Mouse (Mus musculus): ENCODE data around the gene Usp17lc. TPM values are rescaled to one million over a fixed set of nuclear protein-coding genes. Genes with fewer than 3 reads are reported as not detected.

Gene Usp17lc
- total and polyA plus RNA-seq, 2 experiments from 2014 or later = not detected

- Histone ChIP-seq H3K27ac (no peak overlapping the region), H3K36me3 (ENCODE audit: insufficient read depth, low read length) (no peaks in the 10 kb centered on the region), H3K4me3 (ENCODE audit: low read length) (no peak overlapping the region), H3K4me1 (ENCODE audit: insufficient read depth, low read length) (no peaks in the 10 kb centered on the region), H3K9ac (replicated peaks; ENCODE audit: low read length) (no peak overlapping the region), H3K4me2 (ENCODE audit: low read depth, low read length) (no peak overlapping the region), H3K27me3 (ENCODE audit: insufficient read depth, low read length) (no peaks in the 10 kb centered on the region), H3K9me3 (ENCODE audit: low read length) (no peaks in the 10 kb centered on the region)
- 87% methylated on average over 5 of the region's 5 CpGs for WGBS
- no peak for ATAC-seq
- TF ChIP-seq CTCF (IDR thresholded peaks at IDR 0.05; ENCODE audit: low read depth) = no peak
- DNase-seq (ENCODE audit: low spot score) = no peak
Observed at GRCm38 (mm10) chr7:103460590-103460989, 45.7 kb downstream of the Usp17lc start.

Small RNA genes within 50 kb of the gene (microRNA-seq; reads per million reads assigned to microRNA genes)
- 0 reads per million in 2 experiments for gene Gm25774

Other genes with a start within 250 kb of the Usp17lc start
- not detected in 2 replicates for gene Olfr591, start 236.7 kb upstream of the Usp17lc start, total RNA-seq (2014; rRNA removed)
- not detected in 2 replicates for gene Olfr591, start 236.7 kb upstream of the Usp17lc start, polyA plus RNA-seq (2015; fragmentation: Nextera tagmentation; extraction: Ambion mirVana)
- gene Olfr592, start 230.3 kb upstream of the Usp17lc start, total RNA-seq (2014; rRNA removed) = not detected in 2 replicates
- gene Olfr592, start 230.3 kb upstream of the Usp17lc start, polyA plus RNA-seq (2015; fragmentation: Nextera tagmentation; extraction: Ambion mirVana) = not detected in 2 replicates
- not detected in 2 replicates for gene Olfr593, start 203.2 kb upstream of the Usp17lc start, total RNA-seq (2014; rRNA removed)
- gene Olfr593, start 203.2 kb upstream of the Usp17lc start, polyA plus RNA-seq (2015; fragmentation: Nextera tagmentation; extraction: Ambion mirVana) = not detected in 2 replicates
- not detected in 2 replicates for gene Olfr594, start 198.1 kb upstream of the Usp17lc start, total RNA-seq (2014; rRNA removed)
- not detected in 2 replicates for gene Olfr594, start 198.1 kb upstream of the Usp17lc start, polyA plus RNA-seq (2015; fragmentation: Nextera tagmentation; extraction: Ambion mirVana)
- gene Usp17ld, start 162.6 kb upstream of the Usp17lc start, total RNA-seq (2014; rRNA removed) = not detected in 2 replicates
- gene Usp17ld, start 162.6 kb upstream of the Usp17lc start, polyA plus RNA-seq (2015; fragmentation: Nextera tagmentation; extraction: Ambion mirVana) = not detected in 2 replicates
- not detected in 2 replicates for gene Olfr596, start 109.4 kb upstream of the Usp17lc start, total RNA-seq (2014; rRNA removed)
- gene Olfr596, start 109.4 kb upstream of the Usp17lc start, polyA plus RNA-seq (2015; fragmentation: Nextera tagmentation; extraction: Ambion mirVana) = not detected in 2 replicates
- gene Olfr597, start 98.8 kb upstream of the Usp17lc start, total RNA-seq (2014; rRNA removed) = not detected in 2 replicates
- gene Olfr597, start 98.8 kb upstream of the Usp17lc start, polyA plus RNA-seq (2015; fragmentation: Nextera tagmentation; extraction: Ambion mirVana) = not detected in 2 replicates
- gene Olfr598, start 91.5 kb upstream of the Usp17lc start, total RNA-seq (2014; rRNA removed) = not detected in 2 replicates
- not detected in 2 replicates for gene Olfr598, start 91.5 kb upstream of the Usp17lc start, polyA plus RNA-seq (2015; fragmentation: Nextera tagmentation; extraction: Ambion mirVana)
- not detected in 2 replicates for gene Olfr599, start 79.2 kb upstream of the Usp17lc start, total RNA-seq (2014; rRNA removed)
- not detected in 2 replicates for gene Olfr599, start 79.2 kb upstream of the Usp17lc start, polyA plus RNA-seq (2015; fragmentation: Nextera tagmentation; extraction: Ambion mirVana)
- gene Olfr600, start 65.4 kb upstream of the Usp17lc start, total RNA-seq (2014; rRNA removed) = not detected in 2 replicates
- gene Olfr600, start 65.4 kb upstream of the Usp17lc start, polyA plus RNA-seq (2015; fragmentation: Nextera tagmentation; extraction: Ambion mirVana) = not detected in 2 replicates
- gene Olfr601, start 52.4 kb upstream of the Usp17lc start, total RNA-seq (2014; rRNA removed) = not detected in 2 replicates
- not detected in 2 replicates for gene Olfr601, start 52.4 kb upstream of the Usp17lc start, polyA plus RNA-seq (2015; fragmentation: Nextera tagmentation; extraction: Ambion mirVana)
- gene Olfr603, start 28.9 kb upstream of the Usp17lc start, total RNA-seq (2014; rRNA removed) = not detected in 2 replicates
- not detected in 2 replicates for gene Olfr603, start 28.9 kb upstream of the Usp17lc start, polyA plus RNA-seq (2015; fragmentation: Nextera tagmentation; extraction: Ambion mirVana)
- not detected in 2 replicates for gene Olfr605, start 30.4 kb downstream of the Usp17lc start, total RNA-seq (2014; rRNA removed)
- gene Olfr605, start 30.4 kb downstream of the Usp17lc start, polyA plus RNA-seq (2015; fragmentation: Nextera tagmentation; extraction: Ambion mirVana) = not detected in 2 replicates
- gene Olfr606, start 34.0 kb downstream of the Usp17lc start, total RNA-seq (2014; rRNA removed) = not detected in 2 replicates
- not detected in 2 replicates for gene Olfr606, start 34.0 kb downstream of the Usp17lc start, polyA plus RNA-seq (2015; fragmentation: Nextera tagmentation; extraction: Ambion mirVana)
- gene Olfr607, start 49.1 kb downstream of the Usp17lc start, total RNA-seq (2014; rRNA removed) = not detected in 2 replicates
- not detected in 2 replicates for gene Olfr607, start 49.1 kb downstream of the Usp17lc start, polyA plus RNA-seq (2015; fragmentation: Nextera tagmentation; extraction: Ambion mirVana)
- not detected in 2 replicates for gene Olfr608, start 54.8 kb downstream of the Usp17lc start, total RNA-seq (2014; rRNA removed)
- not detected in 2 replicates for gene Olfr608, start 54.8 kb downstream of the Usp17lc start, polyA plus RNA-seq (2015; fragmentation: Nextera tagmentation; extraction: Ambion mirVana)
- gene Olfr609, start 83.0 kb downstream of the Usp17lc start, total RNA-seq (2014; rRNA removed) = not detected in 2 replicates
- gene Olfr609, start 83.0 kb downstream of the Usp17lc start, polyA plus RNA-seq (2015; fragmentation: Nextera tagmentation; extraction: Ambion mirVana) = not detected in 2 replicates
- gene Olfr610, start 97.0 kb downstream of the Usp17lc start, total RNA-seq (2014; rRNA removed) = not detected in 2 replicates
- gene Olfr610, start 97.0 kb downstream of the Usp17lc start, polyA plus RNA-seq (2015; fragmentation: Nextera tagmentation; extraction: Ambion mirVana) = not detected in 2 replicates
- not detected in 2 replicates for gene Olfr611, start 105.8 kb downstream of the Usp17lc start, total RNA-seq (2014; rRNA removed)
- gene Olfr611, start 105.8 kb downstream of the Usp17lc start, polyA plus RNA-seq (2015; fragmentation: Nextera tagmentation; extraction: Ambion mirVana) = not detected in 2 replicates
- not detected in 2 replicates for gene Olfr612, start 127.6 kb downstream of the Usp17lc start, total RNA-seq (2014; rRNA removed)
- not detected in 2 replicates for gene Olfr612, start 127.6 kb downstream of the Usp17lc start, polyA plus RNA-seq (2015; fragmentation: Nextera tagmentation; extraction: Ambion mirVana)
- gene Olfr613, start 133.0 kb downstream of the Usp17lc start, total RNA-seq (2014; rRNA removed) = not detected in 2 replicates
- gene Olfr613, start 133.0 kb downstream of the Usp17lc start, polyA plus RNA-seq (2015; fragmentation: Nextera tagmentation; extraction: Ambion mirVana) = not detected in 2 replicates
- not detected in 2 replicates for gene Olfr615, start 141.0 kb downstream of the Usp17lc start, total RNA-seq (2014; rRNA removed)
- gene Olfr615, start 141.0 kb downstream of the Usp17lc start, polyA plus RNA-seq (2015; fragmentation: Nextera tagmentation; extraction: Ambion mirVana) = not detected in 2 replicates
- not detected in 2 replicates for gene Olfr616, start 154.1 kb downstream of the Usp17lc start, total RNA-seq (2014; rRNA removed)
- not detected in 2 replicates for gene Olfr616, start 154.1 kb downstream of the Usp17lc start, polyA plus RNA-seq (2015; fragmentation: Nextera tagmentation; extraction: Ambion mirVana)
- not detected in 2 replicates for gene Olfr617, start 158.0 kb downstream of the Usp17lc start, total RNA-seq (2014; rRNA removed)
- not detected in 2 replicates for gene Olfr617, start 158.0 kb downstream of the Usp17lc start, polyA plus RNA-seq (2015; fragmentation: Nextera tagmentation; extraction: Ambion mirVana)
- gene Olfr618, start 175.0 kb downstream of the Usp17lc start, total RNA-seq (2014; rRNA removed) = 0.11 TPM in 1 of 2 replicates, not detected in the other
- not detected in 2 replicates for gene Olfr618, start 175.0 kb downstream of the Usp17lc start, polyA plus RNA-seq (2015; fragmentation: Nextera tagmentation; extraction: Ambion mirVana)
- gene Olfr619, start 185.5 kb downstream of the Usp17lc start, total RNA-seq (2014; rRNA removed) = not detected in 2 replicates
- gene Olfr619, start 185.5 kb downstream of the Usp17lc start, polyA plus RNA-seq (2015; fragmentation: Nextera tagmentation; extraction: Ambion mirVana) = not detected in 2 replicates
- not detected in 2 replicates for gene Olfr620, start 197.5 kb downstream of the Usp17lc start, total RNA-seq (2014; rRNA removed)
- not detected in 2 replicates for gene Olfr620, start 197.5 kb downstream of the Usp17lc start, polyA plus RNA-seq (2015; fragmentation: Nextera tagmentation; extraction: Ambion mirVana)
- gene Olfr622, start 227.6 kb downstream of the Usp17lc start, total RNA-seq (2014; rRNA removed) = not detected in 2 replicates
- gene Olfr622, start 227.6 kb downstream of the Usp17lc start, polyA plus RNA-seq (2015; fragmentation: Nextera tagmentation; extraction: Ambion mirVana) = not detected in 2 replicates
- gene Olfr623, start 248.6 kb downstream of the Usp17lc start, total RNA-seq (2014; rRNA removed) = not detected in 2 replicates
- gene Olfr623, start 248.6 kb downstream of the Usp17lc start, polyA plus RNA-seq (2015; fragmentation: Nextera tagmentation; extraction: Ambion mirVana) = not detected in 2 replicates

All from hindbrain, postnatal 0 days (tissue).